Mouse (Mus musculus) fat pad, adult 2 months (tissue): ENCODE data around the gene Utp6.

Experiments
- DNase-seq: peaks from one replicate; pipeline ENCODE4 v3.0.0-alpha.2; 2011; ENCODE audit warnings: low read depth, low spot score; ENCODE audit errors: extremely low read depth

Gene Utp6

GRCm38 (mm10) chr11:79884784-79885183, 77.4 kb downstream of the Utp6 start:
- no peak for DNase-seq
